Mouse (Mus musculus): ENCODE data around the gene Cda.

DNA sequence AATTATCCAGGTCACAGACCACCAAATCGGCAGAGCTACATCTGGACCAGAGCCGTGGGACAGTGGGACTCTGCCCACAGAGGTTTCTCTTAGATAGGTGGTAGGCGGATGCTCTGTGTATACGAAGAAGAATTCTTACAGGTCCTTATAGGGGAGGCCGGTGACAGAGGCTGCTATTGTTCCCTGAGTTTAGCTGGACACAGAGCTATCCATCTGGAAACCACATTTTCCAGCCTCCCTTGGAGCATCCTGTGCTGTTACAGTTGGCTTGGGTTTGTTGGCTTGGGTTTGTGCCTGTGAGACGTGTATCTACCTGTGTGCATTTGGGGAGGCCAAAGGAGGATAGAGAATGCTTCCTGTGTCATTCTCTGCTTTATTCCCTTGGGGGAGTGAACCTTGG lies 15.1 kb downstream of the Cda start:
- no peak for TF ChIP-seq CTCF (IDR thresholded peaks at IDR 0.05; ENCODE audit: low read depth)
- no peak for TF ChIP-seq EP300 (IDR thresholded peaks at IDR 0.05; ENCODE audit: low read depth)
